Mouse (Mus musculus) liver, embryonic 18 days (tissue): ENCODE measurements around the gene Nat8f7. TPM values are rescaled to one million over a fixed set of nuclear protein-coding genes. Genes with fewer than 3 reads are reported as not detected.

Source experiments
- polyA plus RNA-seq: library from polyadenylated mRNA; depleted of rRNA; stranded (reverse); fragments of >200 nt; gene quantifications from 2 replicates; pipeline ENCODE4 v1.2.3, GENCODE M21; 2012; rRNA removed

The Nat8f7 gene
- polyA plus RNA-seq: 0.01 and 0.02 TPM in 2 replicates

GRCm38 (mm10) chr6:85713105-85713504 lies at the start of gene Nat8f7:
Gene Nat8f7 (minus strand): TSS chr6:85713205.

Other genes with a start within 250 kb of the Nat8f7 start
- under 0.01 and 0.01 TPM in 2 replicates for gene Fbxo41, start 210.2 kb downstream of the Nat8f7 start, polyA plus RNA-seq
- not detected in 2 replicates for gene Egr4, start 199.6 kb downstream of the Nat8f7 start, polyA plus RNA-seq
- 1.0 and 1.1 TPM in 2 replicates for gene Alms1, start 125.7 kb downstream of the Nat8f7 start, polyA plus RNA-seq
- gene Nat8f3, start 52.5 kb upstream of the Nat8f7 start, polyA plus RNA-seq: 0.04 TPM in 1 of 2 replicates, not detected in the other
- 0.06 TPM in 1 of 2 replicates, not detected in the other for gene Nat8f6, start 107.7 kb upstream of the Nat8f7 start, polyA plus RNA-seq
- gene Nat8f5, start 107.8 kb upstream of the Nat8f7 start, polyA plus RNA-seq: 0.02 TPM in 1 of 2 replicates, not detected in the other
- gene Nat8, start 118.9 kb upstream of the Nat8f7 start, polyA plus RNA-seq: 0.03 and 0.12 TPM in 2 replicates
- gene Nat8f2, start 156.0 kb upstream of the Nat8f7 start, polyA plus RNA-seq: 0.15 and 0.24 TPM in 2 replicates
- gene Nat8f4, start 191.7 kb upstream of the Nat8f7 start, polyA plus RNA-seq: 2.3 and 2.4 TPM in 2 replicates
- gene Tprkb, start 198.7 kb upstream of the Nat8f7 start, polyA plus RNA-seq: 21.2 and 23.1 TPM in 2 replicates
- gene Nat8f1, start 202.5 kb upstream of the Nat8f7 start, polyA plus RNA-seq: 73.5 and 78.9 TPM in 2 replicates
- 19.2 and 20.3 TPM in 2 replicates for gene Dusp11, start 248.5 kb upstream of the Nat8f7 start, polyA plus RNA-seq